Mouse (Mus musculus): ENCODE measurements around the gene Wdr49.

Wdr49 gene

DNA sequence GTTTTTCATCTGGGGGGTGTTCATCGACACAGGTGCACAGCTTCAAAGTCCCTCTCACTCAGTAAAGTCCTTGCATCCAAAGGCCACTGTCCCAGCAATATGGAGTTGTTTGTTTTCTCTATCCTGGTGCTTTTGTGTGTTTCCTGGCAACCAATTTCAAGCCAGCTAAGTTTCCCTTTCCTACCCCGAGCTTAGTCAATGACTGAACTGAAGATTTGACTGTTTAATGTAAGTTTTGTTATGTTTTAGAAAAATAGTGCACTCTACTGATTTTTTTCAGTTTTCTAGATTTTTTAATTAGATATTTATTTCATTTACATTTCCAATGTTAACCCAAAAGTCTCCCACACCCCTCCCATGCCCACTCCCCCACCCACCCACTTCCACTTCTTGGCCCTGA, at the start of gene Wdr49:
Wdr49 (minus strand) TSS at position 101 of the 400 bp plus-strand sequence.
- no peak for DNase-seq (ENCODE audit: low spot score)

DNA sequence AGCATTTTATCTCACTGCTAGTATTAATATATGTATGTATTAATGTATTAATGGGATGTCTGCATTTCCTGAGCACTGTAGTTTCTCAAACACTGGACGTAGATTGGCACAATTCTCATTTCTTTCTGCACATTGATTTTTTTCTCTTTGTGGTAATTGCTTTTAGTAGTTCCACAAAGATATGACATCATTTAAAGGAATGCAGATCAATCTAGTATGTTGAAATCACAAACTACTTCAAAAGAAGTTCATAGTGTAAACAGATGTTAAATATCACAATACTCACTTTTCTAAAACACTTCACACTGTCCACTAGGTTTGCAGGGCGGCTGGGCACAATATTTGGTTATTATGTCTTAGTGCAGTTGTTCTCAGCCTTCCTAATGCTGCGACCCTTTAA, 49.1 kb upstream of the Wdr49 start:
- no peak for DNase-seq (ENCODE audit: low spot score)

DNA sequence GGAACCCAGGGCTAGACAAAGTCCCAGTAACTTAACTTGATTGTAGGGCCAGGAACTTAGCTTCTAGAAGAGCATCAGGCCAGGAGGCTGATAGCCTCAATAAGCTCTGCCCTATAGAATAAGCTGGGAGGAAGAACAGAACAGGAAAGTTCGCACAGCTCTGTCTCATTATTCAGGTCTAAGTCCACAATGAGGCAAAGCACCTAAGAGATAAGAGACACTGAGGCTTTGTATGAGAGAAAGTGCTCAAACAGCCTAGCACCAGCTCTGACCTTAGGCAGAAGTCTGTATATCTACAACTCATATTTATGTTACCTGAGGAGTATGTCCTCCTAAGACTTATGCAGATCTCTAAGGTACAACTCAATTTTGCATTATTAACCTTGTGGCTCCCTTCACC, 40.6 kb upstream of the Wdr49 start:
- no peak for DNase-seq (ENCODE audit: low spot score)

DNA sequence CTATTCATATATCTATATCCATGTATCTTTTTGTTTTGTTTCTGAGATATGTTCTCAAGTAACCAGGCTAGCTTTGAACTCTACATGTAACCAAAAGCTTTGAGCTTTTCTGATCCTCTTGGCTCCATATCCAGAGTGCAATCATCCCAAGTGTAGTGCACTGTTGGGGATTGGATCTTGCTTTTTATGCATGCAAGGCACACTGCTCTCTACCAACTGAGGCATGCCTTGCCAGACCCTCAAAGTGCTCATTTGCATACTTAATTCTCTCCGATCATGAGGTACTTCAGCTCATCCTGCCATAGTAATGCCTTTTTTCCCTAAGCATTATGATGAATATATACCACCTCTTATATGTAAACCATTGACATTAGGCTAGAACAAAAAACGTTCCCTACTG, 39.4 kb upstream of the Wdr49 start:
- DNase-seq (ENCODE audit: low spot score): no peak

DNA sequence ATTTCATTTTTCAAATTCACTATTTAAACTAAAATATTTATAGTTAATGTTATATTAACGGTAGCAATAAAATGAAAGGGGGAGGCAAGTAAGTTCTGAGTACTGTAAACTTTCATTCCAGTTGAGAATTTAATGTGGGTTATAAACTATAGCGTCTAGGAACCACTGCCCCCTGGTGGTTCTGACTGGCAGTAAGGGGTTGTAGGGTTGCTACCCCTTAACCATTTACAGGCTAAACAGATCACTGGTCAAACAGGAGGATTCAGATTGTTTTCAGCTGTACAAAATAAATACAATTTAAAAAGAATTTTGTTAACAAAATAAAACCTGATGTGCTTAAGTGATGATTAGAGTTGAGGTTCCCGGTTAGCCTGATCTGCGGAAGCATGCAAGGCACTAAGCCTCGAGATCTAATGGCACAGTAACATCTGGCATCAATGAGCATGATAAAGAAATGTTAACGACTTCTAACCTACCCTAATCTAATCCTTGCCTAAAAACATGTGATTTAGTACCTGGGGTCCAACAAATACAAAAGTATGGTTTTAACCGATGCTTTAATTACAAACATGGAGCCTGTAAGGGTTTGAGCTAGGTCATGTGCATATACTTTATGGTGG, 35.8 kb upstream of the Wdr49 start:
- peak; percentile 39 for DNase-seq (ENCODE audit: low spot score)

DNA sequence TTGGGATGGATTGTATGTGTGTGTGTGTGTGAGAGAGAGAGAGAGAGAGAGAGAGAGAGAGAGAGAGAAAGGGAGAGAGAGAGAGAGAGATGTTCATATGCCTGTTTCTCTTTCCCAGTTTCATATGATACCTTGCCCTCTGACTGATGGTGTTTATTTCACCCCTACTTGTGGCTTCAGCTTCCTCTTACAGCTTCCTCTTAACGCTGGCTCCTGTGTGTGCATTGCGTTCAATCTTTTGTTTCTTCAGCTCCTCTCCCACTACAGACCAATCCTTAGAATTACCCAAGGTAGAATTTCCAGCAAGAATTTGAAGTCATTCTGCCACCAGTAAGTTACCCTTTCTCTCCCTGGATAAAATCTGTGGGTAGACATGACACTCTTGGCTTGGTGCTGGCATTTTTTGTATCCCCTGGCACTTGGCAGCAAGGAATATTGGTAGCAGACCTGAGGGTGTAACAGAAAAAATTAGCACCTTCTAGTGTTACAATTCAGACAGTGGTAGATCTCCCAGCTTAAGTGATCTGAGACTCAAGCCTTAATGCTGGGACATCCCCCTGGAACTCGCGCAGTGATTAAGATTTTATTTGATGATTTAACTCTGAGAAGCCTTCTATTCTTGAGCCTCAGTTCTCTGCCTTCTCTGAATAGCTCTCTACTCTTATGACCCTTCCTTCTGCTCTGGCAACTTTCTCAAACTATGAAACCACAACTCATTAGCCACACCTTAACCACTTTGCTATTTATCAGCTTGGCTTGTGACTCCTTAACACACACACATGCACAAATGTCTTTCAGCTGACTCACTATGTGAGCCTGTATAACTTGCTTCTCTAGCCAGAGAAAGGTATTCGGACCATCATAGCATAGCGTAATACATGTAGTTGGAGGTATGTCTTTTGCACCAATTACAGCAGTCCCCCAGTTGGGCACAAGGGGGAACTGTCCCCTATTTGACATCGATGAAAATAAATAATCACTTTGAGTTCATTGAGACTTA, 17.3 kb upstream of the Wdr49 start:
- DNase-seq (ENCODE audit: low spot score): peak; percentile 4

DNA sequence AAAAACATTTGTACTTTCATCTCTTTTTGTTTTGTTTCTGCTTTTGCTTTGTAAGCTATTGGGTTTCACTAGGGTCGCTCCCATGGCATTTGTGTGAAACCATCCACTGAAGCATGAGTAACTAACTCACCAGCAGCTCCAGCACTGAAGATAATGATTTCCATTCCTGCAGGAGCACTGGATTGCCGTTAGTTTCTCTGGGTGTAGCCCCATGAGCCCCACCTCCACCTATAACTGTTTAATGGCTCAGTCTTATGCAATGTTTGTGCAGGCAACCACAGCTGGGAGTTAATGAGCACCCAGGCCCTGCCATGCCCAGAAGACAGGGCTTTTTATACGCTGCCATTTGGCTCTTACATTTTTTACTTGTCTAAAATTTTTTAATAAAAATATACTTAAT, 11.0 kb upstream of the Wdr49 start:
- DNase-seq (ENCODE audit: low spot score): no peak

DNA sequence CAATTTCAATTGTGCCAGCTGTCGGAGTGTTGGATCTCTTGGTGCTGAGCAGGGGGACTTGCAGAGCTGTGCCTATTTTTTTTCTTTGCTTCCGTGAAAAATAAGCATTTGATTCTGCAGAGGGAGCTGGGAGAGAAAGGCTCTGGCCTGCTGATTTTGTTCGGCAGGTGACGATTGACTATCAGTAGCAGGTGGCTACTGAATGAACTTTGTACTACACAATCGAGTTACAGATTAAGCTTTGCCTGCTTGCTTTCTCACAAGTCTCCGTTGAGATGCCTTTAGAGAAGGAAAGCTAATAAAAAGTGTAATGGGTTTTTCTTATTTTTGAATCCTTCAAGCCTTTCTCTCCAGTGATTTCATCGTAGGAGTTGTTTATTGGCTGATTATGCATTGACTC, 6.8 kb downstream of the Wdr49 start:
- DNase-seq (ENCODE audit: low spot score): no peak

DNA sequence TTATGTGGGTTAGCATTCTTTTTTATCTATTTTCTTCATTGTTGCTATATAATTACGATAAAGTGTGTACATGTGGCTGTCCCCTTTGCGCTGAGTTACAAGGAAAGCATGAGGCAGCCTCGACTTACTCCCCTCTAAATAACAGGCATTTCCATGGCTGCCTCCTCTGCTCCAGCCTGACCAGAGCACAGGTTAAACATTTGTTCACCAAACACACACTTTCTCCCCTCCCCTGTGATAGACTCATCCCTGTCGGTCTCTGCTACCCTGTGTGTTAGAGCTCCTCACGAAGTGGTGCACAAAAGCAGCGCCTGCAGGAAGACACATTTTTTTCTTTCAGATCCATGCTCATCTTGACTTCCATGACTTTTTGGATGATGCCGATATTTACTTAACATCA, 7.3 kb downstream of the Wdr49 start:
- DNase-seq (ENCODE audit: low spot score): no peak

DNA sequence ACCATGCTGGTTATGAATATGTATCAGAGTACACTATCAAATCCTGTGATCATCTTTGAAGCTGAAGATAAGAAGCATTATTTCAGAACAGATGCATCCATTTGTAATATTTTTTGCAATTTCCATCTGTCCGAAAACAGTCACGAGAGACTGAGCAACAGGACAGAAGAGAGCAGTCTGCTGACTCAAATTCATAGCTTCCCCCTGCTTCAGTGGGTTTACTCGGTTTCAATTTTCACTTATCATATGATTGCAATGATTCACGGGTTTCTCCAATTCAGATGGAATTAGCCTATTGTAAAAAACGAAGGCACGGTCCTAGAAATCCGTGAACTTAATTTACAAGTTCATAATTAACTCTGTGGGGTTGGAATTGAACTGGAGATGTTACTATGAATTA, 13.8 kb downstream of the Wdr49 start:
- no peak for DNase-seq (ENCODE audit: low spot score)

DNA sequence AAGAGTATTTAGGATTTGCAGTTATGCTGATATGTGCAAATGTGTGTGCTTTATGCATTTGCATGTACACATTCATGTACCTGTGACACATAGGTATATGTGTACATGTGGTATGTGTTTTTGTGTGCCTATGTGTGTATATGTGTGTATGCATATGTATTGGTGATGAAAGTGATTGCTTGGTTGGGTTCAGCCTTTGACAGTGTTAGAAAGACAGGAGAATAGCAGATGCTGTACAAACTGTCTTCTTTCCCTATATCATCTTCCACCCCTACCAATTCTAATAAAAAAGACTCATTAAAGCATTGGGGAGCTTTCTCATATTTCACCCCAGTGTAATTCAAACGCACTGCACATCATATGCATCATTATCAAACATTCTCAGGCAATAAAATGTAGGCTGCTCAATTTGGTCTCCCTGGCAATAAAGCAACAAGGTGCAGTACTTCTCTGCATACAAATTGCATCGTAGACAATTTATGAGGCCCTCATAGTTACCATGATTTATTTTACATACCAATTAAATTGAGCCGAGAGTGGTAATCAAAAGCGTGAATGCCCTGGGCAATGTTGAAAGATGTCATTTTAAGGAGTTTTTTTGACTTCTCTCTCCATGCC, 51.3 kb downstream of the Wdr49 start:
- no peak for DNase-seq (ENCODE audit: low spot score)

DNA sequence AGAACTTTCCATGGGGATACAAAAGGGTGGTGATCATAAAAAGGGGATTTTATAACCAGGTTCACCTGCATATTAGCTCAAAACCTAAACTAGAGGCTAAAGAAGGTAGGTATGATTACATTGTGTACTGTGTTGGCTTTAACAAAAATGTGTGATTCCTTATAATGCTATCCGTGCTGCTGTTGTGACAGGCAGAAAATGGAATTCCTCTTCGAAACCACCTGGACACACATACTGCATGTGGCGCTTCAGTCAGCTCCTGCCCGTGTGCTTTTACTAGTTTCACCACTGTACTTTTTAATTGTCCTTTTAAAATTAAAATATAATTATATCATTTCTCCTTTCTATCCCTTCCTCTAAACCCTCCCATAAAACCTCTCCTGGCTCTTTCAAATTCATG, 86.0 kb downstream of the Wdr49 start:
- no peak for DNase-seq (ENCODE audit: low spot score)

DNA sequence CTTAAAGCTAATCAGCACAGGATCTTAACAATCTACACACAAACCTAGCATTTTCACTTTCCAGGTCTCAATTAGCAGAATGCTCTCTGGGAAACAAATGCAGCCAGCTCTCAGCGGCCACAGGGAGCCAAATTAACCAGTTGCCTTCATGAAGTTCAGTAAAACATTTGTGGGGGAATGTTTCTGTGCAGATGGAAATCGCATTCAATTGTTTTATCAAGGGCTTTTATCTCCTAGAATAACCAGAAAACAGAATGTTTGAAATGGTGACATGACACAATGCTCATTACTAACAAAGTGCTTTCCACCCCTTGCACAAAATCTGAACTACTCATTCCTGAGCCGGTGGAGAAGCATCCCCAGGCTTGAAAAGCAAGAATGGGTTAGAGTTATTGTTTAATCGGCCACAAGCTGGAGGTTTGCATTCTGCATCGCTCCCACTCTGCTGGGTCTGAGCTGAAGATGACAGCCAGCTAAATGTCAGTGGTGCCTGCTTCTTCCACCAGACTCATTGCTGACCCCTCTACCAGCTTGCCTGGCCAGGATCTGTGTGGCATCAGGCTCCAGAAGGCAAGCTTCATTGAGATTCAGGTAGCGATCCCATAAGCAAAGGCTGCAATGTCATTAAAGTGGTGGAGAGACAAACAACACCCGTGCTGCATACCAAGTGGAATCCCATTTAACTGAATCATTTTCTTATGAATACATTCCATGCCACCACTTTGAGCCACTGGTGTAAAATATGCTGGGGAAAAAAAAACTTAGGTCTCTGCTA, 86.6 kb downstream of the Wdr49 start:
- DNase-seq (ENCODE audit: low spot score): no peak

DNA sequence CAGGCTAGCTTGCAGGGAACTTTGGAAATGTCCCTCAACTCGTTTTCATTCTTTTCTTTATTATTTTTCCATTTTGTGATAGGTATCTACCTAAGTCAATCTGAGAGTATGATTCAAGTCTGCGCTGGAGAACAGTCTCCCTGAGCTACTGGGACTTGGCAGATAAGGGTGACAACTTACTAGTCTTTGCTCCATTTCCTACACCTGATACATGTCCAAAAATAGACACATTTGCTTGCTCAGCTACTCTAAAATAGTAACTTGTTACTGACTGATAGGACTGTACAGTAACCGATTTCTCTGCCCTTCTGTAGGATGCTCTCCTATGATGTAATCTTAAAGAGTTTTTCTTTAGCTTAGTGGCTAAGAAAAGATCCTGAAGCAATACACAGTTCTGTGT, 87.5 kb downstream of the Wdr49 start:
- DNase-seq (ENCODE audit: low spot score): no peak

DNA sequence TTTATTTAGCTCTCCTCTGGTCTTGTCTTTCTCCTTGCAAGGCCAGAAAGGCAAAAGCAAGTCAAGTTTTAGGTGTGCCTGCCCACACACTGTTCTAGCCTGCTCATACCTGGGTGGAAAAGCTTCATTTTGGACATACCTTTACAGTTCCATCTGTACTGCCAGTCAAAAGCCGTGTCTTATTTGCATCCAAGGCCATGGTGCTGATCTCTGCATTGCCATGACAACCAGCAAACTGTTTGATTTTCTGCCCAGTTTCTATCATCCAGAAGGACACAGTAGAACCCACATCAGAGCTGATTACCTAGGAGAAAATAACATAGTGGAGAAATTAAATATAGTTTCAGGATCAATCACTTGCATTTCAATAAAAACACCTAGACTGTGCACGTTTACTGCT, 100.2 kb downstream of the Wdr49 start:
- no peak for DNase-seq (ENCODE audit: low spot score)

DNA sequence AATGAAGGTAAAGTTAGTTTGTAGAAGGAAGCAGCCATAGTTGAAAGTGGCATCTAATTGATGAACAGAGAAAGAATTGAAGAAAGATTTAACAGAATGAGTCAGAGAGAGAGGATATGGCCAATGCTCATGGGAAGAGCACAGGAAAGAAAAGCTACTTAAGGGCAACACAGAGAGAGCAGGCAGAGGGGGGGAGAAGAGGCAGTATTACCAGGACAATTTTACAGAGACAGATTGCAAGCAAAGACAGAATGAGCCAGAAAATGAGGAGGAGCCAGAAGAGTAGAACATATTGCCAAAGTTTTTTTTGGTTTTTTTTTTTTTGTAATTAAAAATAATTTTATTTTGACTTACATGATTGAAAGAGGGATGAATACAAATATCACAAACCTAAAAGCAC, 128.0 kb downstream of the Wdr49 start:
- DNase-seq (ENCODE audit: low spot score): no peak

DNA sequence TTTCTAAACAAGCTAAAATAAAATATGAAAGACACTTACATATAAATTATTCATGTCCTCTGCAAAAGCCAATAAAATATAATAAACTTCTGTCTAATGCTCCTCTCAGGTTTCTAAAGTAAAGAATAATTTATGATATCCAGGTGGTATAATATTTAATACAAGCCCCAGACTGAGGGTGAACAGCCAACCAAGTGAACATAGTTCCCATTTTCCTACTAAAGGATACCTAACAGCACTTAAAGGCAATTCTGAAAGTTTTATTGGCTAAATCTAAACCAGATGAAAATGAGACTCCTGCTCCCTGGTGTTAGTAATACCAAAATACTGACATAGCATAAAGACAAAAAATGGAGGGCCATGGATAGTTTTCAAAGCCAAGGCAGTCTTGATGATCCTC, 144.8 kb downstream of the Wdr49 start:
- no peak for DNase-seq (ENCODE audit: low spot score)

DNA sequence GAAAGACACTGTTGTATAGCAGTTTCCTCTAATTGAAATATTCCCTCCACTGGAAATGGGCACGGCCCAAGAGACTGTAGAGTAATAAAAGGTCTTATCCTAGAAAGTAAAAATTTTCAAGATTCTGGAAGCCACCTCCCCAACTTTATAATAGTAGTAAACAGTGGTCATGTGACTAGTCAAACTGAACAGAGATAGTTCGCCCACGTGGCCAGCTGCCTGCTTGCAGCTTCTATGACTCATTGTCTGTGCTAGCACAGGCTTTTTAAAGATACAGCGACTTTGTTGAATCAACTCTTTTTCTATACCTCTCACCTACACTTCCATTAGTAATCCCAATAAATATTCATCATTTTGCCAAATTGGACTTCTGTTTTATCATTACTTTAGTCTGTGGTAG, 161.0 kb downstream of the Wdr49 start:
- no peak for DNase-seq (ENCODE audit: low spot score)

DNA sequence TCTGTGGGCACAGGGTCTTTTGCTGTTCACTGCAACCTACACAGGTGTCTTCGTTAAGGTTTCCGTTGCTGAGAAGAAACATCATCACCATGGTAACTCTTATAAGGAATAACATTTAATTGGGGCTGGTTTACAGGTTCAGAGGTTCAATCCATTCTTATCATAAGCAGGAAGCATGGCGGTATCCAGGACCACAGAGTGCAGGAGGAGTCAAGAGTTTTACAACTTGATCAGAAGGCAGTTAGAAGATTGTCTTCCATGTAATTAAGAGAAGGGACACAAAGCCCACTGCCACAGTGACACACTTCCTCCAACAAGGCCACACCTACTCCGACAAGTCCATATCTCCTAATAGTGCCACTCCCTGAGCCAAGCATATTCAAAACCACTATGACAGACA, 173.1 kb downstream of the Wdr49 start:
- no peak for DNase-seq (ENCODE audit: low spot score)

DNA sequence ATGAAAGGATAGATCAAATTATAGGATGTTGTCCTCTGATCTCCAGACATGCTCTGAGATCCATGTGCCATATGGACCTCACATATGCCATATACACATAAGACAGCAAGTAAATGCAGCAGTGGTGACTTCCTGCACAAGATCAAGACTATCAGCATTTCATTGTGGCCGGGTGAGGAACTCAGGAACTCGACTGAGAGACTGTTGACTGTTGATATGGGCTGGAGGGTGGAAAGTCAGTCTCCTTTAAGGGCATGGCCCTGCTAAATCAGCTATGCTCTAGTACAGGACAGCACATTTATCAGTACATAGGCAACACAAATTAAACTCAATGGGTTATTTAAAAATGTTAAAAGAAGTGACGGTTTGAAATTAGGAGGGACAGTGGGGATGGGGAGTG, 173.7 kb downstream of the Wdr49 start:
- no peak for DNase-seq (ENCODE audit: low spot score)

DNA sequence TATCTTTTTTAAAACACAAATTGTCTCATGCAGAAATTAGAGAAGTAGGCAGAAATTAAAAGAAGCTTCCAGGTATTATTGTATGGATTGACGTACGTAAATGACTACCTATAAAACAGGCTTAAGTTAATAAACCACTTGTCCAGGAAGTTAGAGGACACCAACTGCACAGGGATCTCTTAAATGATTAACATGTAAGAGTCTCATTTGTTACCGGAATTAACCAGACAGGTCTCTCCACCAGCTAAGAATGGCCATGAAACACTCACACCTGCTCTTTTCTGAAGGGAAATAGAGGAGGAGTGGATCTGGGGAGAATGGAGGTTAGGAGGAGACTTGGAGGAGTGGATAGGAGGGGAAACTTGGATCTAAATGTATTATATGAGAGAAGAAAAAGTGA, 176.4 kb downstream of the Wdr49 start:
- no peak for DNase-seq (ENCODE audit: low spot score)

DNA sequence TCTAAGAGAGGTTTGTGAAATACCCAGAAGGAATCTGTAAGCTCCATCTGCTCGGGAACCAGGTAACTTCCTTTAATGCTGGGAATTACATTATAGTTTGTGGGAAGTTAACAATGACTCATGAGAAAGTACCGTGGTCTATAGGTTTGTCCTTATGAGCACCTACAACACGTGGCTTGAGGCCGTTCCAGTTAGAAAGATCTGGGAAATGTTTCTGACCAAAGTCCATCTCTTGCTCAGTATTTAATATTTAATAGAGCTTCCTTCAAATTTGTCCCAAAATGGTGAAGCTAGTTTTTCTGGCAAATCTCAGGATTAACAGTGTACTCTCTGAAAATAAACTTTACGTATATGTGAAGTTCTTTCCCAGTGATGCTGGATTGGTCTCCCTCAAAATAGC, 177.3 kb downstream of the Wdr49 start:
- no peak for DNase-seq (ENCODE audit: low spot score)

Measured in urinary bladder, postnatal 14 days (tissue).